Mouse (Mus musculus) mouse embryonic stem cell (cell line): Measurements from ENCODE around the gene Ccdc187.

ENCODE experiments used
- in situ Hi-C, 2 experiments: fragments of 300-500 bp; cut with MboI; formaldehyde crosslinking; loops; 1 replicate in 1 of 2; 3 replicates in 1 of 2; pipeline ENCODE4 v1.14.3; 2019 to 2020; ENCODE audit warnings: low sequenced_read_pairs in 2 of 2, low pct_unique_long_range_greater_than_20kb in 1 of 2, mixed read lengths in 1 of 2; ENCODE audit not compliant: unreplicated experiment in 1 of 2

Gene Ccdc187

DNA sequence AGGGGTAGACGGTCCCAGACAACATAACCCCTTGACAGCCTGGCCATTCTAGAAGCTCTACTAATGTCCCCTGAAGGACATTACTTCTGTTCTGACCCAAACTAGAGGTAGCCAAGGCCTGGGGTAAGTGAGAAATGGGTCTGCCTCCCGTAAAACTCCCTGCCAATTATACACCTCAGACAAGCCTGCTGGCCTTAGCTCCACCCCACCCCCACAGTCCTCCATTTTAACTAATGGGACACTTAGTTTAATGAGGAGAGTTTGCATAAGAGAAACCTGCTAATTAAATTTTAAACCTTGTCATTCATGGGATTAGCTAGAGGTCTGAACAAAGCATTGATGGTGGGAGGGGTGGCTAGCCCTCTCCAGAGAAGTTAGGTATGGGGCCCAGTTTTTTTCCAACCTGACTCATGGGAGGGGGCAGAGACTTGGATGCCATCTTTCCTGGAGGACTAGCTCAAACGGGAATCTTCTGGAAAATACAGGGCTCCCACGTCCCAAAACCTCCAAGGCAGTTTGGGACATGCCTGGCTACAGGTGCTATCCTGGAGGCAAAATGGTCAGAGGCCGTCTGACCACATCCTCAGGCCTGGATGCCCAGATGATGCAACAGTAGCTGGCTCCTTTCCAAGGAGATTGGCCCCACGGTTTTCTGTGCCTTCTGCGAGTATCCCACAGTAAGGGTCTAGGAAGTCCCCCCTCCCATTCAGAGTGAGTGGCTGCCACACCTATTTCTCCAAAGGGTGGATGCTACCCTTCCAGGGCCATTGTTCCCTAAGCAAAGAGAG is 99.6 kb downstream of the Ccdc187 start:
- in situ Hi-C loops: no loop called here
